Mouse (Mus musculus): ENCODE measurements around the gene Elk4. TPM values are rescaled to one million over a fixed set of nuclear protein-coding genes. Genes with fewer than 3 reads are reported as not detected.
A peak's percentile ranks its signal among the peaks of the same experiment; 100 is the strongest.

The Elk4 gene
- total RNA-seq, 2 experiments from 2014 or later, result 53.1 to 90.6 TPM

DNA sequence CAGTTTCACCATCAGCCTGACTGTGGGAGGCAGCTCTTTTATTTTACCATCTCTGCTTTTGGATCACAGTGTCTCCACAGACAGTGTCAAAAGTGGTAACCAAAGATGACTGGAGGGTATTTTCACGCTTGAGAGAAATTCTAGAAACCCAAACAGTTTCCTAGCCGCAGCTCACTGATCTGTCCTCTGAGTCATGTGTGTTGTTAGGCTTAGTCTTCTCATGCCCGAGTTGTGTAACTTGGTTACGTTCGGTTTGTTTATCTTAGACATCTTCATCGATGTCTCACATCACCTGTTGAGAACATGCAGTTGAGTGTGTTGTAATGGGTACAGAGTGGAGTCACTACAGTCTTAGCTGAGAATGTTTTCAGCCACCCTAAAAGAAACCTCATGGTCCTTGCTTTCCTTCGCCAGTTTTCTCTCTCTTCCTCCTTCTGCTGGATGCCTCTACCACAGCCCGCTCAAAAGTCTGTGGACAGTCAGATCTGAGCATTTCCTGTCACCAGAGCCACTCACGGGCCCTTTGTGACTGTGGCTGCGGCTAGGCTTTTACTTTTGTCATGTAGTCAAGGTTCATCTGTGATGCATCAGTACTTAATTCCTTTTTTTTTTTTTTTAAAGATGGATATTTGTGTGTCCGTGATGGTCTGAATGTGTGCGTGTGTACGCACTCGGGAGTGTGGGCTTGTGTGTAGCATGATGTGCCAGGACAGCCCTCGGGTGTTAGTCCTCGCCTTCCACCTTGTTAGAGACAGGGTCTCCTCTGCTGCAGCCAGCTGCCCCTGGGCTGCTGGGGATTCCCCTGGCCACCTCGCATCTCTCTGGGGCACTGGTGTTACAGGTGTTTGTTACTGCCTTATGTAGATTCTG is 3.5 kb downstream of the Elk4 start:
- peak; percentile 17 for ATAC-seq (ENCODE audit: poor library complexity, severe bottlenecking)

DNA sequence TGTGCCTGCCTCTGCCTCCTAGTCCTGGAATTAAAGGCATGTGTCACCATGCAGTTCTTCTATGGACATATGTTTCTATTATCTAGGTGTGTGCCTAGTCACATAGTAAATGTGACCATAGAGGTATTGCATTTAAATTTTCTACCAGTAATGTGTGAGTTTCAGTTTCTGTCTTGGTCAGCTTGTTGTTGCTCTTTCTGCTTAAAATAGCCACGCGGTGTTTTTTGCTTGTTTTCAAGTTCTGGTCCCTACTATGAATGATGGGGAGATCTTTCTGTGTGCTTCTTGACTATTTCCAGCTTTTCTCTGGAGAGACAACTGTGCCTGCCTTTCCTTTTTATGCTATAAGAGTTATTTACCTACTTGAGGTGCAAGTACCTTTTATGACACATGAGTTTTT is 4.4 kb downstream of the Elk4 start:
- ATAC-seq (ENCODE audit: poor library complexity, severe bottlenecking), result no peak

DNA sequence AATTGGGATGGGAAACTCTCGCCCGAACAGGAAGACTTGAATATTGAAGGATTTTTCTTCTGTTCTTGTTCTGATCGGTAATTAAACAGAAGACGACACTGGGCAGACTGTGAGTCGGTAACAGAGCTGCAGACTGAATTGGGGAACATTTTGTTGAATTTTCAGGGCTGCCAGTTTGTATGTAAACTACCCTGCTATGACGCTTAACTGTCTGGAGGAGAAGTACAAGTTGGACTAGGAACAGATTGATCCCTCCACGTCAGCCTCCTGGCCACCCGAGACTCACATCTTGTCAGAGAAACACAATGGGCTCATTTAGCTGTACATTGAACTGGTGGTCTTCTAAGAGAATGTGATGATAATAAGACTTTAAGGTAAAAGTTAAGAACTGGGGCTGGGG is 5.5 kb downstream of the Elk4 start:
- no peak for ATAC-seq (ENCODE audit: poor library complexity, severe bottlenecking)

DNA sequence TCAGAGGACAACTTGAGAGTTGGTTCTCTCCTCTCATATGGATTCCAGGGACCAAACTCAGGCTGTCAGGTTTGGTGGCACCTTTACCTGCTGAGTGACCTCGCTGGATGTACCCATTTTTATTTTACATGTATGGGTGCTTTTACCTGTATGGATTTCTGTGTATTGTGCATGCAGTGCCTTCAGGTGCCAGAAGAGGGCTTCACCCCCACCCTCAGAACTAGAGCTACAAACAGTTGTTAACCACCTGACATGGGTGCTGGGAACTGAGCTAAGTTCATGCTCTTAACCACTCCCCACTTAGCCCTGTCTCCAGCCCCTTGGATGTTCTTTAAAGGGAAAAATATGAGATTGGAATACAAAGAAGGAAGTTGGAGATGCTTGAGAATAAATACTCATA is 7.4 kb downstream of the Elk4 start:
- ATAC-seq (ENCODE audit: poor library complexity, severe bottlenecking), result peak; percentile 47; the same call in 1 of the 2 replicates

DNA sequence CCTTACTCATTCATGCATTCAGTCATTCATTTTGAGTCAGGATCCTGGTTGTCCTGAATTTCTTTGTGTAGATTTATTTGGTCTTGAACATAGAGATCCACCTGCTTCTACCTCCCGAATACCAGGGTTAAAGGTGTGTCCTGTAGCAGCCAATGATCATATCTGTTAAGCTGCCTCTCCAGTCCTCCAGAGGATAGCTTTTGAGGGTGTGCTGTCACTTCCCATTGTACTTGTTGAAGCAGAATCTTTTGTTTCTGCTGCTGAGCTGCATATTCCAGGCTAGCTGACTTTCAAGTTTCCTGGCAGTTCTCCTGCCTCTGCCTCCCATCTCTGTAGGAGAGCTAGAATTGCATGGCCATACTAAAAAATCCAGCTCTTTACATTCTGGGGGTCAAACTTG is 9.3 kb downstream of the Elk4 start:
- no peak for ATAC-seq (ENCODE audit: poor library complexity, severe bottlenecking)

DNA sequence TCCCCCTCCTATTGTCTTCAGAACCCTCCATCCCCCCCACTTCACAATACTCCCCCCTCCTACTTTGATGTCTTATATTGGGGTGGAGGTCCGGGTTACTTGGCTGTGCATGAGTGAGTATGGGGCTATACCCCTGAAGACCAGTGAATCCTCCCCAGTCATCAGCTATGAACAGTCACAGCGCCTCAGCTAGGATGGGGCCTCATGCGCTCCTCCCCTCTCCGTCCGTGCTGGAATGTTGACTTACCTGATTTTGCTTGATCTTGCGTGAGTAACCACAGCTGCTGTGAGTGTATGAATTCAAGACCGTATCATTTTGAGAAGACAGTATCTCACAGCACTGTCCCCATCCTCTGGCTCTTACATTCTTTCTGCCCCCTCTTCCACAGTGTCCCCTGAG is 12.5 kb downstream of the Elk4 start:
- no peak for ATAC-seq (ENCODE audit: poor library complexity, severe bottlenecking)

DNA sequence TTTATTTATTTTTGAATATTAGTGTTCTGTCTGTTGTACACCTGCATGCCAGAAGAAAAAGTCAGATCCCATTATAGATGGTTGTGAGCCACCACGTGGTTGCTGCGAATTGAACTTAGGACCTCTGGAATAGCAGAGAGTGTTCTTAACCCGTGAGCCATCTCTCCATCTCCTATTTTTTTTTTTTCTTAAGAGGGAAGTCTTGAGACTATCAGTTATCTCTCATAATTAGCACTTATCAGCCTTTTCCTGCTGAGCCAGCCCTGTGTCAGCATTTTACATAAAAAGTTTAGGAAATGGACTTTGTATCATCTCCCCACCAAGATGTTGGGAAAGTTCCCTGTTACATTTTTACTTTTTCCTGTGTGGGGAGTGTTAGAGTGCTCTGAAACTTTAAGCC is 14.7 kb downstream of the Elk4 start:
- ATAC-seq (ENCODE audit: poor library complexity, severe bottlenecking), result no peak

DNA sequence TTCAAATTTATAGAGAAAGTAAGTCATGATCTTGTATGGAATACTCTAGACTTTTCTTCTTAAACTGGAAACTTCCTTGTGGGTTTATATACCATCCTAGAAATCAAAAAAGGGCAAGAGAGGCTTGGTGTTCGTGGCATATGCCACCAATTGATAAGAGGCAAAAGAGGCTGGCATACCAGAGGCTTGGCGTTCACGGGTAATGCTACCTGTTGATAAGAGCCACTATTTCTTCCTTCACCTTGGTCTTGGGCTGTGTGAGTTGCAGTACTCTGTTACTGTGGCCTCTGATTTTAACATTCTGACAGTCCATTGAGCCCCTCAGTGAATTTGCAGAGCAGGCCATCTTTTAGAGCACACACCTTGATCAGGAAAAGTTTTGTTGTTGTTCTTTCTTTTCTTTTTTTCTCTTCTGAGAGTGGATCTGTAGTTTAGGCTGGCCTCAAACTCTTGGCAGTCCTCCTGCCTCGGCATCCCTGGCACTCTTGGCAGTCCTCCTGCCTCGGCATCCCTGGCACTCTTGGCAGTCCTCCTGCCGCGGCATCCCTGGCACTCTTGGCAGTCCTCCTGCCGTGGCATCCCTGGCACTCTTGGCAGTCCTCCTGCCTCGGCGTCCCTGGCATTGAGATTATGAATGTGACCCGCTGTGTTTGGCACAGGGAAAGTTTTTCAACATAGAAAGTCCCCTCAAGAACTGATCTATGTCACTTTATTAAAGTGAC is 19.7 kb downstream of the Elk4 start:
- ATAC-seq (ENCODE audit: poor library complexity, severe bottlenecking), result 0 out of 2 replicates have a peak, but pooled peaks have one; percentile 38

DNA sequence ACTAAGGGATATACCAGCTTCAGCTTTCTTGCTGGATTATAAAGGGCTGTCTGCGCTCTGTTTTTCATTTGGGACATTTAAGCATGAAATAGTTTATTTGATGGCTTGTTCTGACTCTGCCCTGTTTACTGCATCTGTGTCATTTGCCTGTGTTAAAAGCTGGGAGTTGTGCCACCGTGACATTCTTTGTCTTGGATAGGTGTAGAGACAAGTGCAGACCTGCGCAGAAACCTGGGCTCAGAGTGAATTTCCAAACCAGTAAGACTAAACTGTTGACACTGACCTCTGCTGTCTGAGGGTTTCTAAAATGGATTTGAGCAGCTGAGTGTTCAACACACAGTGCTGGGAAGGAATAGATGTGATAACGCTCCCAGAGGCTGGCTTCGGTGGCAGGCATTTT is 20.6 kb downstream of the Elk4 start:
- no peak for ATAC-seq (ENCODE audit: poor library complexity, severe bottlenecking)

DNA sequence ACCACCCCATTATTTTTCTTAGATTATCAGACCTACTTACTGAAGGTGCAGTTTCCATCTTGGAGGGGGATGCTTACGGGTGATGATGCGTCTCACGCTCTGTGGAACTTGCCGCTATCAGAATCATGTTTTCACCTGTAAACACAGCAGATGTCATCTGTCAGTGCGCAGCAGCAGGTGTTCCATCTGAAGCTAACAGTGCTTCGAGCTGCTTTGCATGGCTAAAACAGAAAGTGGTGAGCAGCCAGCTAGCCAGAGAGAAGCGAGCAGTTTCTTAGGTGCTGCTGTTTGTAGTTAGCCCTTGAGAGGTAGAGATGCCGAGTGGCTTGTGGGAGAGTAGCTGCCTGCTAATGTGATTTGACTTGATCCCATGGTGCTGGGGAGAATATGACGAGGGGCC is 21.0 kb downstream of the Elk4 start:
- no peak for ATAC-seq (ENCODE audit: poor library complexity, severe bottlenecking)

DNA sequence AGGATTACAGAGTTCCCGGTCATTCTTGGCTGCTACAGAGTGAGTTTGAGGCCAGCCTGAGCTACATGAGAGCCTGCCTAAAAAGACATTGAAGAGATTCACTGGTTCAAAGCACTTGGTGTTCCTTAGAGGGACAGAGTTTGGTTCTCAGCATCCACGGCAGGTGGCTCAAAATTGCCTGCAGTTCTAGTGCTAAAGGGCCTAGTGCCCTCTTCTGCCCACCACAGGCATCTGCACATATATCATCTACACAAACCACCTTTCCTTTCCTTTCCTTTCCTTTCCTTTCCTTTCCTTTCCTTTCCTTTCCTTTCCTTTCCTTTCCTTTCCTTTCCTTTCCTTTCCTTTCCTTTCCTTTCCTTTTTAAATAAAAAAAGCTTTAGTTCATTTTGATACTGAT is 23.2 kb downstream of the Elk4 start:
- ATAC-seq (ENCODE audit: poor library complexity, severe bottlenecking), result no peak

DNA sequence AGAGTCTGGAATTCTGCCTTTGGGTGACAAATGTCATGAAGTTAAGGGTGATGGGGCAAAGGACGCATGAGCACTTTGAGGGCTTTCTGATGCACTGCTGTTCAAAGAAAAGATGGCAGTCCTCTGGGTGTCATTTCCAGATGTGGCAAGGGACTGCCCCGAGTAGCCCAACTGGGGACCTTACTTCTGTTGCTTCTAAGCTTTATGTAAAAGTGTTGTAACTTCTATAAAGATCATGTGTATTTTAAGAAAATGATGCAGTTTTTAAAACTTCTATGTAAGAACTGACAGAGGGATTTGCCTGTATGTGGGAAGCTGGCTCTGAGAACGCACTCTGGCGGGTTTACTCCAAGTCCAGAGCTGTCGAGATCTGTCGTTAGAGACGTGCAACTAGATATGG is 24.8 kb downstream of the Elk4 start:
- no peak for ATAC-seq (ENCODE audit: poor library complexity, severe bottlenecking)

DNA sequence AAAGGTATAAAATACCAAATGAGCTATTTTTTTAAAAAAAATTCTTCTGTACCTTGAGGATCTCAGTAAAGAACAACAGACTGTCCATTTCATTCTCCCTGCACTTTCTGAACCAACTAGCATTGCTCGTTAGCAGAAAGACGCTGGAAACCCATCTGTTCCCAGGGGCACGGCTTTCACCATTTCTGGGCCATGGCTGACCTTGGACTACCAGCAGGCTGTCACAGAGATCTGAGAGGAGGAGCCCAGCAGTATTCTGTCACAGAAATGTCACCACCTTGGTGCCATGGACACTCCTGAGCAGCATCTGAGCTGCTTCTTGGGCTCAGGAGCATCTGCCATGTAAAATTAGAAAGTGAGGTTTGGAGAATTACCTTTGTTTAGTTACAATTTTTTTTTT is 30.3 kb downstream of the Elk4 start:
- ATAC-seq (ENCODE audit: poor library complexity, severe bottlenecking), result no peak

DNA sequence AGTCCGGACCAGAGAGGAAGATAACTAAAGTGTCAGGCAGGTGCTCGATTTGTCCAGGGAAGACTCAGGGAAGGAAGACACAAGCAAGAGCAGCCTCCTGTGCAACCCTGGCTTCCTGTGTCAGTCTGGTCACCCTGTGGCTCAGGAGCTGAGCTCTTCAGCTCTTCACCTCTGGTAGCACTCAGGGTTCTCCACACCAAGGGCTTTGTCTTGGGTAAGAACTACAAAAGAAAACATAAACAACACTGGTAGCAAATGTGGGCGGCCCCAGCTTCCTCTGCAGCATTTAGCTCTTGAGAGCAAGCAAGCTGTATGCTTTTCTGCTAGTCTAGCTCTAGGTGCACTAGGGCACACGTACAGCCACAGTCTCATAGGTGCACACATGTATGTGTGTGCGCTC is 31.3 kb downstream of the Elk4 start:
- ATAC-seq (ENCODE audit: poor library complexity, severe bottlenecking), result no peak

DNA sequence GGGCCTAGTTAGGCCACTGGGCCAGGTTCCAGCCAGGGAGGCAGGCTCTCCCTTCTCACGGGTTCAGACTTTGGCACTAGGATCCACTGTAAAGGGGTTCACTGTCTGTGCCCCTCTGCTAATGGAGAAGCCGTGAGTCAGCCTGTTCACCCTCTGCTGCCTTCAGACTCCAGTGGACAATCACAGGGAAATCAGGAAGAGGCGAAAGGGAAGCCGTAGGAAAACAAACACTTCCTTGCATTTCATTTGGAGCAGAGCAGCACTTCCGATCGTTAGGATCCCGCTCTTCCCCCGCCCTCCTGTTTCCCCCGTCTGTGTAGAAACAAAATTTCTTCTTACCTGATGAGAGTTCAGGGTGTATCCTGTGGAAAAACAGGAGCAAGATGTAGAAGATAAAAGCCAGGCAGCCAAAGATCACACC is 32.8 kb downstream of the Elk4 start:
- ATAC-seq (ENCODE audit: poor library complexity, severe bottlenecking), result no peak

DNA sequence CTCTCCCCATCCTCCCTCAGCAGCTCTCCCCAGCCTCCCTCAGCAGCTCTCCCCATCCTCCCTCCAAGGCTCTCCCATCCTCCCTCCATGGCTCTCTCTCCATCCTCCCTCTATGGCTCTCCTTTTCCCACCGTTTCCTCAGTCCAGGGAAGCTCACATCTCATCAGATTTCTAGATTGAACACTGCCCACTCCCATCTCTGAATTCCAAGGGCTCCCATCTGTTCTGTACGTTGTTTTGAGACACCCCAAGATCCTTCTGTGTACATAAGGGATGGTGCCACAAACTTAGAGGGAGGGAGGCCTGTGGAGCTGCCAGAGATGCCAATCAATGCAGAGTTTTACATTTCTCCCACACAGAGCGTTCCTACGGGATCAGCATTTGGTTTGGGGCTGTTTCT is 36.4 kb downstream of the Elk4 start:
- no peak for ATAC-seq (ENCODE audit: poor library complexity, severe bottlenecking)

DNA sequence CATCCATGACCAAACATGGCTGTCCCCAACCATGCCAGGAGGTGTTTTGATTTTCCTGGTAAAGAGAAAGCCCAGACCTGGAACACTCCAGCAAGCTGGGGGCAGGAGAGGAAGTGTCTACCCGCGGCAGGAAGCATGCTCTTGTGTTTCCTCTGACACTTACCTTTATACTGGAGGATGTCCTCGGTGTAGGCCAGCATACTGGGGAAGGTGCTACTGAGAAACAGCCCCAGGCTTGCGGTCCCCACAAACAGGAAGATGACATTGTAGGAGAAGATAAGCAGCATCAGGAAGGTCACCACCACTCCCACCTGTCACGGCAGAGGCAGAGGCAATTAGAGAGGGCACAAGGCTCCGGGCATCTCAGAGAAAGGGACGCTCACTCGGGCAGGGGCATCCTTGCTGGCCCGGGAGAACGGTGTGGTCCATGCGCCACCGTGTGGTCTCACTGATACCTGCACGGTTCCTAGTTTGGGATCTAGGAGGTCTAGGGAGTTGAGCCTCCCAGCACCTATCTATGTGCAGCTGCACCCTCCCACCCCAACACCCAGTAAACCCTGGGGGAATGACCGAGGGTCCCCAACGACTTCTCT is 38.8 kb downstream of the Elk4 start:
- peak; percentile 80 for ATAC-seq (ENCODE audit: poor library complexity, severe bottlenecking)

DNA sequence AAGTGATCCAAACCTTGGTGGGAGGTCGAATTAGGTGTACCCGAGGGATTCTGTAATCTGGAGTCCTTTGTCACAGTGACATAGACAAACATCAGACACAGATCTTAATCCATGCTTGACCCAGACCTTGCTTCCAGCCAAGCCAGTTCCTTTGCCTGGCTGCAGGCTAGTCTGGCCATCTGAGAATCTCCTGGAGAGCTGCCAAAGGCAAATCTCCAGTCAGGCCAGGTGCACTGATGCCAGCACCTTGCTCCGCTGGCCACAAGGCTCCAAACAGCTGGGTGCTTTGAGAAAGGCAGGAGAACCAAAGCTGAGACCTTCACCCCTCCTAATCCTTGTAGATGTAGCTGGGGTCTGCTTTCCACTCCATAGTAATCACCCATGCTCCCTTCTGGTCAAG is 44.3 kb downstream of the Elk4 start:
- ATAC-seq (ENCODE audit: poor library complexity, severe bottlenecking), result no peak

DNA sequence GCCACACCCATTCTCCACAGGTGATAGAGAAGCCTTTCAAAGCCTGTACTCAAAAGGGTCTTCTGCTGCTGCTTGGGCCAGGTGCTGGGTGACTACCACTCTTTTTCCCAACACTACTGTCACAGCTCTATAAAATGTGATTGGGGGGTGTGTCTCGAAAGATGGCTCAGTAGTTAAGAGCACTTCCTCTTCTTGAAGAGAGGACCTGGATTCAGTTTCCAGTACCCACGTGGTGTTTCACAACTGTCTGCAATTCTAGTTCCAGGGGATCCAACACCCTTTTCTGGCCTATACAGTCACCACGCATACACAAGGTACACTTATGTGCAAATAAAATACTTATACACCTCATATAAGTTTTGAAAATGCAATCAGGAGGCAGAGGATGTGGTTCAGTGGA is 47.0 kb downstream of the Elk4 start:
- peak; percentile 82 for ATAC-seq (ENCODE audit: poor library complexity, severe bottlenecking)

DNA sequence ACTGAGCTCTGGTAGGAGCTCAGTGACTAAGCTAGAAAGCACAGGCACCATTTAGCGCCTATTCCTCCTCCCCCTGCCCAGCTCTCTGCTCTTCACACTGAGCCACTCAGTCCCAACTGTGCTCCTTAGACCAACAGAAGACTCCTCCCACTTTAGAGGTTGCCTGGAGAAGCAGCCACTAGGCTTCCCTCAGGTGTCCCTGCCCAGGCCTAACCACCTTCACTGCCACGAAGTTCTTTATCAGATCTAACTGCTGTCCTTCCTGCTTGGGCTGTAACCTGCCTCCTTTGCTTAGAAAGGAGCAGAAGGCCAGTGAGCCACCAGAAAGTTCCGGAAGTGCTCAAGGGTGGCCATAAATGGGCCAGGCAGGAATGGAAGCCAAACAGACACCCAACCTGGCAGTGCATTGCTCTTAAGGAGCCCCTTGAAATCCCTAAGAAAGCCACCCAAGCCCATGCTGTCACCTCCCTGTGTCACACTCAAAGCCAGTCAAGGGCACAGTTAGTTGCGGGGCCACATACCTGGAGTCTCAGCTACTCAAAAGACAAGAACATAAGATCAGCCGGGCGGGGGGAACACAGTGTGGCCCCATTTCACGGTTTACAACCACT is 47.8 kb downstream of the Elk4 start:
- no peak for ATAC-seq (ENCODE audit: poor library complexity, severe bottlenecking)

DNA sequence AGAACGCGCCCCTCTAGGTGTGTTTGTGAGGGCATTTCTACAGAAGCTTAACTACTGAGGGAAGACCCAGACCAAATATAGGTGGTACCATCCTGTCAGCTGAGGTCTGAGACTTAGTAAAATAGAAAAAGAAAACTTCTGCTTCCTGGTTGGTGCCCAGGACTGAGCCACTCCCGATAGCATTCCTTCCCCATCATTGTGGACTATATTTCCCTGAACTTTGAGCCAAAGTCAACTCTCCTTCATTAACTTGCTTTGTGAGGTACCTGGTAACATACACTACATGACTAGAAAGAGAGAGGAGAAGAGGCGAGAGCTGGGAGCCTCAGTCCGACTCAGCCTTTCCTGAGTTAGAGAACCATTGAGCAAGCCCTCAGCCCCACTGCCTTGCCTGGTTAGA is 51.2 kb downstream of the Elk4 start:
- ATAC-seq (ENCODE audit: poor library complexity, severe bottlenecking), result no peak
